Mouse (Mus musculus): ENCODE measurements around the gene B4galnt3.

GRCm38 (mm10) chr6:120157479-120157878, 136.9 kb downstream of the B4galnt3 start:
- TF ChIP-seq POLR2A (IDR thresholded peaks at IDR 0.05; ENCODE audit: borderline replicate concordance, insufficient read depth, low read length) = no peak
- TF ChIP-seq CTCF (IDR thresholded peaks at IDR 0.05; ENCODE audit: borderline replicate concordance, insufficient read depth, low read depth, low read length) = no peak

All from cerebellum, adult 2 months (tissue).